Mouse (Mus musculus): ENCODE measurements around the gene Nek9. TPM values are rescaled to one million over a fixed set of nuclear protein-coding genes. Genes with fewer than 3 reads are reported as not detected.

The Nek9 gene
- total RNA-seq, 1 experiment, result 20.4 TPM

DNA sequence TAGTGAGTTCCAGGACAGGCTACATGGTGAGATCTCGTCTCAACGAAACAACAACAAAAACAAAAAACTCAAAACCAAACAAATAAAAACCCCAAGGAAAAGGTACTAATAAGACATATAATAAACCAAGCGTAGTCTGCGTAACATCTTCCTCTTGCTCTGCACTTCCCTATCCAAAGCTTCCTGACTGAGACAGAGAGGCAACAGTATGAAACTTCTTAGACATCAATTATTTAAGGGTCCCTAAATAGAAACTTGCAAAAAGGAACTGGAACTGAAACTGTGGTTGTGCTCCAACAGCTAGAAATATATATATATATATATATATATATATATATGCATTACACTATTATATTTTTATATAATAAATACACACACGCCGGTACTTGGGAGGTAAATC lies 6.4 kb upstream of the Nek9 start:
- Histone ChIP-seq H3K27ac (ENCODE audit: insufficient read depth, low read depth, low read length, poor library complexity, severe bottlenecking) (no peak overlapping the region), H3K36me3 (ENCODE audit: control insufficient read depth, insufficient read depth, low read length, poor library complexity, severe bottlenecking) (peaks cover 8% of the 10 kb centered on the region; the same call in 1 of the 2 replicates), H3K4me3 (ENCODE audit: insufficient read depth in 1 of 2, low read depth in 1 of 2, low read length in 2 of 2, poor library complexity in 1 of 2, severe bottlenecking in 1 of 2) (no peak overlapping the region), H3K4me1 (ENCODE audit: control insufficient read depth in 2 of 2, insufficient read depth in 2 of 2, low read length in 2 of 2, poor library complexity in 1 of 2) (peaks cover 0 to 6% of the 10 kb centered on the region in 2 experiments; a peak in 2 of 4 replicates), H3K9ac (ENCODE audit: insufficient read depth, low read depth, low read length, poor library complexity, severe bottlenecking) (no peak overlapping the region), H3K9me3 (ENCODE audit: control insufficient read depth, insufficient read depth, low read depth, low read length) (no peaks in the 10 kb centered on the region)
- no peak for TF ChIP-seq MAFK (IDR thresholded peaks at IDR 0.05; ENCODE audit: insufficient read depth, low read depth, low read length)
- no peak for TF ChIP-seq HCFC1 (IDR thresholded peaks at IDR 0.05; ENCODE audit: borderline replicate concordance, insufficient read depth, low read length)
- no peak for TF ChIP-seq ZC3H11A (IDR thresholded peaks at IDR 0.05; ENCODE audit: borderline replicate concordance, low read depth, low read length)
- no peak for TF ChIP-seq ZNF384 (IDR thresholded peaks at IDR 0.05; ENCODE audit: low read depth, low read length)
- no peak for TF ChIP-seq CHD2 (IDR thresholded peaks at IDR 0.05; ENCODE audit: low read depth, low read length)
- DNase-seq (ENCODE audit: low read depth, low spot score), result no peak
- in situ Hi-C loops (cut with MboI; ENCODE audit: low sequenced_read_pairs in 2 of 2, unreplicated experiment in 2 of 2), result loop anchor here (10.0 to 25.0 kb wide), 2 partner anchors 139 to 317 kb away; no protein-coding TSS in a partner anchor

- TF ChIP-seq ZNF384 (IDR thresholded peaks at IDR 0.05; ENCODE audit: low read depth, low read length) (no peak), CHD2 (IDR thresholded peaks at IDR 0.05; ENCODE audit: low read depth, low read length) (no peak), ZC3H11A (IDR thresholded peaks at IDR 0.05; ENCODE audit: borderline replicate concordance, low read depth, low read length) (no peak), HCFC1 (IDR thresholded peaks at IDR 0.05; ENCODE audit: borderline replicate concordance, insufficient read depth, low read length) (no peak), MAFK (IDR thresholded peaks at IDR 0.05; ENCODE audit: insufficient read depth, low read depth, low read length) (no peak)
- H3K4me3 ChIP-seq (ENCODE audit: insufficient read depth in 1 of 2, low read depth in 1 of 2, low read length in 2 of 2, poor library complexity in 1 of 2, severe bottlenecking in 1 of 2), result no peak overlapping the region
- no peak overlapping the region for H3K27ac ChIP-seq (ENCODE audit: insufficient read depth, low read depth, low read length, poor library complexity, severe bottlenecking)
- H3K4me1 ChIP-seq (ENCODE audit: control insufficient read depth in 2 of 2, insufficient read depth in 2 of 2, low read length in 2 of 2, poor library complexity in 1 of 2), result peaks cover 0 to 6% of the 10 kb centered on the region in 2 experiments; a peak in 2 of 4 replicates
- H3K9ac ChIP-seq (ENCODE audit: insufficient read depth, low read depth, low read length, poor library complexity, severe bottlenecking), result no peak overlapping the region
- in situ Hi-C loops (cut with MboI; ENCODE audit: low sequenced_read_pairs in 2 of 2, unreplicated experiment in 2 of 2), result loop anchor here (10.0 to 25.0 kb wide), 2 partner anchors 141 to 318 kb away; no protein-coding TSS in a partner anchor
- peaks cover 6% of the 10 kb centered on the region; the same call in 1 of the 2 replicates for H3K36me3 ChIP-seq (ENCODE audit: control insufficient read depth, insufficient read depth, low read length, poor library complexity, severe bottlenecking)
- H3K9me3 ChIP-seq (ENCODE audit: control insufficient read depth, insufficient read depth, low read depth, low read length), result no peaks in the 10 kb centered on the region
- DNase-seq (ENCODE audit: low read depth, low spot score), result no peak
Measured at GRCm38 (mm10) chr12:85344252-85344651, 5.1 kb upstream of the Nek9 start.

GRCm38 (mm10) chr12:85342310-85342709 lies 3.1 kb upstream of the Nek9 start:
- no peak overlapping the region for H3K9ac ChIP-seq (ENCODE audit: insufficient read depth, low read depth, low read length, poor library complexity, severe bottlenecking)
- in situ Hi-C loops (cut with MboI; ENCODE audit: low sequenced_read_pairs in 2 of 2, unreplicated experiment in 2 of 2), result loop anchor here (10.0 to 25.0 kb wide), 2 partner anchors 142 to 320 kb away; no protein-coding TSS in a partner anchor
- no peak overlapping the region for H3K4me3 ChIP-seq (ENCODE audit: insufficient read depth in 1 of 2, low read depth in 1 of 2, low read length in 2 of 2, poor library complexity in 1 of 2, severe bottlenecking in 1 of 2)
- DNase-seq (ENCODE audit: low read depth, low spot score), result no peak
- no peak overlapping the region for H3K27ac ChIP-seq (ENCODE audit: insufficient read depth, low read depth, low read length, poor library complexity, severe bottlenecking)
- H3K4me1 ChIP-seq (ENCODE audit: control insufficient read depth in 2 of 2, insufficient read depth in 2 of 2, low read length in 2 of 2, poor library complexity in 1 of 2), result peaks cover 0 to 6% of the 10 kb centered on the region in 2 experiments; a peak in 3 of 4 replicates
- TF ChIP-seq HCFC1 (IDR thresholded peaks at IDR 0.05; ENCODE audit: borderline replicate concordance, insufficient read depth, low read length) (no peak), ZC3H11A (IDR thresholded peaks at IDR 0.05; ENCODE audit: borderline replicate concordance, low read depth, low read length) (no peak), ZNF384 (IDR thresholded peaks at IDR 0.05; ENCODE audit: low read depth, low read length) (no peak), MAFK (IDR thresholded peaks at IDR 0.05; ENCODE audit: insufficient read depth, low read depth, low read length) (no peak), CHD2 (IDR thresholded peaks at IDR 0.05; ENCODE audit: low read depth, low read length) (no peak)
- H3K9me3 ChIP-seq (ENCODE audit: control insufficient read depth, insufficient read depth, low read depth, low read length), result no peaks in the 10 kb centered on the region
- peaks cover 2% of the 10 kb centered on the region; the same call in 1 of the 2 replicates for H3K36me3 ChIP-seq (ENCODE audit: control insufficient read depth, insufficient read depth, low read length, poor library complexity, severe bottlenecking)

DNA sequence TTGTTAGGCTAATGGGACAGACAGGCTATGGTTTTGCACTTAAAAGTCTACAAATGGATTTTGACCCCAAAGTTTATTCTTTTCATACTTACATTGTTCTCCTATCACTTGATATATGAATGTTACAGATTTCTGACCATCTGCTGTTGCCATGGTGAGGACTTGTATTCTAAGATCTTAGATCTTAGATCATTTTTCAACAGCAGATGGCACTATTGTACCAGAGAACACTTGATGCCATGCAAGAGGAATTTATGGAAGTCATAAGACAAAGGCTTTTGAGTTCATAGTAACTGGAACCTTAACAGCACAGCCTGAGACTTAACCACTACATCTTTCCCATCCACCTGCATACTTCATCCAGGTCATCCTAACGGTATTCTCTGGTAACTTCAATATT lies 2.0 kb upstream of the Nek9 start:
- Histone ChIP-seq H3K9ac (ENCODE audit: insufficient read depth, low read depth, low read length, poor library complexity, severe bottlenecking) (no peak overlapping the region), H3K4me1 (ENCODE audit: control insufficient read depth in 2 of 2, insufficient read depth in 2 of 2, low read length in 2 of 2, poor library complexity in 1 of 2) (peaks cover 0 to 6% of the 10 kb centered on the region in 2 experiments; a peak in 3 of 4 replicates), H3K4me3 (ENCODE audit: insufficient read depth in 1 of 2, low read depth in 1 of 2, low read length in 2 of 2, poor library complexity in 1 of 2, severe bottlenecking in 1 of 2) (no peak overlapping the region), H3K27ac (ENCODE audit: insufficient read depth, low read depth, low read length, poor library complexity, severe bottlenecking) (no peak overlapping the region), H3K36me3 (ENCODE audit: control insufficient read depth, insufficient read depth, low read length, poor library complexity, severe bottlenecking) (peaks cover 1% of the 10 kb centered on the region; the same call in 1 of the 2 replicates), H3K9me3 (ENCODE audit: control insufficient read depth, insufficient read depth, low read depth, low read length) (no peaks in the 10 kb centered on the region)
- TF ChIP-seq HCFC1 (IDR thresholded peaks at IDR 0.05; ENCODE audit: borderline replicate concordance, insufficient read depth, low read length) (no peak), MAFK (IDR thresholded peaks at IDR 0.05; ENCODE audit: insufficient read depth, low read depth, low read length) (no peak), ZC3H11A (IDR thresholded peaks at IDR 0.05; ENCODE audit: borderline replicate concordance, low read depth, low read length) (no peak; the same call in 1 of the 2 replicates), ZNF384 (IDR thresholded peaks at IDR 0.05; ENCODE audit: low read depth, low read length) (no peak)
- no peak for DNase-seq (ENCODE audit: low read depth, low spot score)
- in situ Hi-C loops (cut with MboI; ENCODE audit: low sequenced_read_pairs in 2 of 2, unreplicated experiment in 2 of 2), result loop anchor here (10.0 to 25.0 kb wide), 2 partner anchors 144 to 321 kb away; no protein-coding TSS in a partner anchor

All from ES-E14 (cell line).